Mouse (Mus musculus) ES-Bruce4 (cell line): Measurements from ENCODE around the gene Fam83d.

Experiments
- CTCF ChIP-seq: IDR thresholded peaks from one replicate; pipeline ENCODE4 v1.8.1; 2011; ENCODE audit warnings: low read depth, low read length
- EP300 ChIP-seq: IDR thresholded peaks from 2 replicates; pipeline ENCODE4 v1.6.1; 2011; ENCODE audit warnings: low read depth, low read length; ENCODE audit not compliant: insufficient read depth
- POLR2A ChIP-seq: IDR thresholded peaks from one replicate; pipeline ENCODE4 v1.8.1; 2011; ENCODE audit warnings: low read length; ENCODE audit not compliant: insufficient read depth

DNA sequence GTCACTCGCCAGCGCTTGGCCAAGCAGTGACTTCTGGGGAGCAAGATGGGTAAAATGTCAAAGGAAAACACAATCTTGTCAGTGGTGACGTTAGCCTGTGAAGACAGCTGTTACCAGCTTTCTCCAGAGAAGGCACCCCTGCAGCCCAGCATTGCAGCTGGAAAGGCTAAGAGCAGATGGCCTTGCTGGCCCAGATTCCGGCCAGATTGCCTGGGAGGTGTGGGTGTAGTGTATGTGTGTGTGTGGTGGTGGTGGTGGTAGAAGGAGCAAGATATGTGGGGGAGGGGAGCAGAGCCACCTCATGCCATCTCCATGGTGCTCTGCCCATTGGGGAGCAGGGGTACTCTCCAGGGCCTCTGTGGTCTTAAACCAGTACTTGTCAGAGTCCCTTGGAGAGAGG, 34.8 kb upstream of the Fam83d start:
- no peak for TF ChIP-seq CTCF
- no peak for TF ChIP-seq POLR2A
- no peak for TF ChIP-seq EP300
